Mouse (Mus musculus) lung, embryonic 14.5 days (tissue): Measurements from ENCODE around the gene Fasn. TPM values are rescaled to one million over a fixed set of nuclear protein-coding genes. Genes with fewer than 3 reads are reported as not detected.

Source experiments
- ATAC-seq: fragments of 200-750 bp; cut with Nextera tagmentation; 2 replicates; pipeline ENCODE4 v1.8.0; 2017; ENCODE audit warnings: mild to moderate bottlenecking, moderate TSS enrichment, moderate library complexity; ENCODE audit not compliant: insufficient read depth
- DNase-seq: peaks from one replicate; pipeline ENCODE4 v3.0.0-alpha.2; 2015
- H3K27ac ChIP-seq: fragments of 300-500 bp; sonication (generic); 2 replicates; pipeline ENCODE4 v1.5.1; 2014; ENCODE audit warnings: low read depth, mild to moderate bottlenecking, moderate library complexity
- H3K27me3 ChIP-seq: fragments of 300-500 bp; sonication (generic); 2 replicates; pipeline ENCODE4 v1.6.1; 2014; ENCODE audit warnings: low read length, control low read depth; ENCODE audit not compliant: insufficient read depth
- H3K36me3 ChIP-seq: fragments of 300-500 bp; sonication (generic); 2 replicates; pipeline ENCODE4 v1.6.1; 2014; ENCODE audit warnings: control low read depth; ENCODE audit not compliant: insufficient read depth
- H3K4me1 ChIP-seq: fragments of 300-500 bp; sonication (generic); 2 replicates; pipeline ENCODE4 v1.6.1; 2014; ENCODE audit warnings: antibody characterized with exemption, control low read depth; ENCODE audit not compliant: insufficient read depth
- H3K4me2 ChIP-seq: fragments of 300-500 bp; sonication (generic); 2 replicates; pipeline ENCODE4 v1.6.1; 2014; ENCODE audit warnings: mild to moderate bottlenecking
- H3K4me3 ChIP-seq: fragments of 300-500 bp; sonication (generic); 2 replicates; pipeline ENCODE4 v1.5.1; 2014; ENCODE audit warnings: low read depth, low read length
- H3K9ac ChIP-seq: fragments of 300-500 bp; sonication (generic); 2 replicates; pipeline ENCODE4 v1.6.1; 2014
- H3K9me3 ChIP-seq: fragments of 300-500 bp; sonication (generic); 2 replicates; pipeline ENCODE4 v1.6.1; 2016; ENCODE audit warnings: low read depth, low read length, control low read depth
- CTCF ChIP-seq: IDR thresholded peaks from 2 replicates; pipeline ENCODE4 v1.5.1; 2016; ENCODE audit warnings: antibody characterized with exemption, low read depth
- WGBS: fragments of 180-500 bp; shearing (Covaris S2); extraction: QIAGEN DNeasy Blood & Tissue Kit; methylation state at CpG from one replicate; pipeline ENCODE4 v1.1.7; 2014; 5-methylcytosine and 5-hydroxymethylcytosine counted together
- polyA plus RNA-seq: library from polyadenylated mRNA; unstranded; fragments of >200 nt; fragmentation: Nextera tagmentation; extraction: Ambion mirVana; gene quantifications from 2 replicates; pipeline ENCODE4 v1.2.1, GENCODE M21; 2014

The Fasn gene
- polyA plus RNA-seq, 1 experiment from 2014 or later = 95.5 TPM

- peak; percentile 65 for DNase-seq
- H3K9me3 ChIP-seq = no peaks in the 10 kb centered on the region
- H3K4me1 ChIP-seq = peaks cover 13% of the 10 kb centered on the region; the same call in 1 of the 2 replicates
- H3K27ac ChIP-seq = peak overlapping the region; percentile 84
- no peak overlapping the region for H3K4me3 ChIP-seq
- peak; percentile 39; the same call in 1 of the 2 replicates for ATAC-seq
- H3K36me3 ChIP-seq = peaks cover 2% of the 10 kb centered on the region; the same call in 1 of the 2 replicates
- TF ChIP-seq CTCF = no peak
- H3K4me2 ChIP-seq = 0 out of 2 replicates have a peak overlapping the region, but pooled peaks have one; percentile 4
- H3K27me3 ChIP-seq = no peaks in the 10 kb centered on the region
- 91% methylated on average over 4 of the region's 4 CpGs for WGBS
- H3K9ac ChIP-seq = no peak overlapping the region
Measured at GRCm38 (mm10) chr11:120853158-120853557, 28.8 kb upstream of the Fasn start.

GRCm38 (mm10) chr11:120852083-120852935 is 28.0 kb upstream of the Fasn start:
- Histone ChIP-seq H3K4me2 (no peak overlapping the region), H3K27me3 (no peaks in the 10 kb centered on the region), H3K9me3 (no peaks in the 10 kb centered on the region), H3K4me1 (peaks cover 13% of the 10 kb centered on the region; the same call in 1 of the 2 replicates), H3K27ac (peak overlapping the region; percentile 84), H3K9ac (no peak overlapping the region), H3K36me3 (no peaks in the 10 kb centered on the region), H3K4me3 (no peak overlapping the region)
- 47% methylated on average over 11 of the region's 11 CpGs for WGBS
- no peak for TF ChIP-seq CTCF
- DNase-seq (peak; percentile 48), ATAC-seq (no peak)

GRCm38 (mm10) chr11:120851582-120851981 is 27.2 kb upstream of the Fasn start:
- no peak for DNase-seq
- no peak for TF ChIP-seq CTCF
- WGBS = 68% methylated on average over 2 of the region's 2 CpGs
- H3K9ac ChIP-seq = peak overlapping the region; percentile 1; the same call in 1 of the 2 replicates
- H3K27ac ChIP-seq = peak overlapping the region; percentile 34; the same call in 1 of the 2 replicates
- ATAC-seq = no peak
- H3K4me3 ChIP-seq = no peak overlapping the region
- H3K36me3 ChIP-seq = no peaks in the 10 kb centered on the region
- no peak overlapping the region for H3K4me2 ChIP-seq
- no peaks in the 10 kb centered on the region for H3K9me3 ChIP-seq
- peaks cover 13% of the 10 kb centered on the region; the same call in 1 of the 2 replicates for H3K4me1 ChIP-seq
- H3K27me3 ChIP-seq = no peaks in the 10 kb centered on the region

GRCm38 (mm10) chr11:120851132-120851531 is 26.8 kb upstream of the Fasn start:
- H3K36me3 ChIP-seq = no peaks in the 10 kb centered on the region
- H3K27ac ChIP-seq = peak overlapping the region; percentile 34; the same call in 1 of the 2 replicates
- H3K27me3 ChIP-seq = no peaks in the 10 kb centered on the region
- H3K9me3 ChIP-seq = no peaks in the 10 kb centered on the region
- ATAC-seq = no peak
- WGBS = 36% methylated on average over 1 of the region's 1 CpGs
- peak; percentile 7 for DNase-seq
- no peak overlapping the region for H3K4me2 ChIP-seq
- H3K4me3 ChIP-seq = no peak overlapping the region
- H3K9ac ChIP-seq = peak overlapping the region; percentile 1; the same call in 1 of the 2 replicates
- no peak for TF ChIP-seq CTCF
- H3K4me1 ChIP-seq = peaks cover 13% of the 10 kb centered on the region; the same call in 1 of the 2 replicates

DNA sequence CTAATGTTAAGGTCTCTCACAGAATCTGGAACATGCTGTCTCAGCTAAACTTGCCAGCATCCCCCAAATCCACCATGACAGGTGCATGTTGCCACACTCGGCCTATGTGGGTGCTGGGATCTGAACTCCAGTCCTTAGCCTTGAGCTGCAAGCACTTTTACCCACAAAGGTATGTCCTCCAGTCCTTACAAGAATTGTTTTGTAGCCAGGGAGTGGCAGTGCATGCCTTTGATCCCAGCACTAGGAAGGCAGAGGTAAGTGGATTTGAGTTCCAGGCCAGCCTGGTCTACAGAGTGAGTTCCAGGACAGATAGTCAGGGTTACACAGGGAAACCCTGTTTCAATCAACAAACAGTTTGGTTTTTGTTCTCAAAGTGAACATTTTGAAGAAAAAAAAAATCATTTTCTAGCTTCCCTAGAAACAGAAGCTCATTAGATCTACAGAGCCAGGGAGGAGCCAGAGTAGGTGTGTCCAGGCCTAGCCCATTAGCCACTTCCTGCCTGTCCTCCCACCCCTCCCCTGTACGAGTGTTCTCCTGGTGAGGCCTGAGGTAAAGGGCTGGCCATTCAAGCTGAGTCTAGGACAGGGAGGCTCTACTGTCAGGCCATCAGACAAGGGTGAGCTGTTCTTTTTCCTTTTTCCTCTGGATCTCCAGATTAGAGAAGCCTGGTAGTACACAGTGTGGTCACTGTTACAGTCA is 26.1 kb upstream of the Fasn start:
- no peak for TF ChIP-seq CTCF
- ATAC-seq = no peak
- Histone ChIP-seq H3K27ac (no peak overlapping the region), H3K4me3 (no peak overlapping the region), H3K4me1 (peaks cover 13% of the 10 kb centered on the region; the same call in 1 of the 2 replicates), H3K4me2 (no peak overlapping the region), H3K36me3 (no peaks in the 10 kb centered on the region), H3K9me3 (no peaks in the 10 kb centered on the region), H3K9ac (no peak overlapping the region), H3K27me3 (no peaks in the 10 kb centered on the region)
- 46% methylated on average over 2 of the region's 2 CpGs for WGBS
- no peak for DNase-seq

DNA sequence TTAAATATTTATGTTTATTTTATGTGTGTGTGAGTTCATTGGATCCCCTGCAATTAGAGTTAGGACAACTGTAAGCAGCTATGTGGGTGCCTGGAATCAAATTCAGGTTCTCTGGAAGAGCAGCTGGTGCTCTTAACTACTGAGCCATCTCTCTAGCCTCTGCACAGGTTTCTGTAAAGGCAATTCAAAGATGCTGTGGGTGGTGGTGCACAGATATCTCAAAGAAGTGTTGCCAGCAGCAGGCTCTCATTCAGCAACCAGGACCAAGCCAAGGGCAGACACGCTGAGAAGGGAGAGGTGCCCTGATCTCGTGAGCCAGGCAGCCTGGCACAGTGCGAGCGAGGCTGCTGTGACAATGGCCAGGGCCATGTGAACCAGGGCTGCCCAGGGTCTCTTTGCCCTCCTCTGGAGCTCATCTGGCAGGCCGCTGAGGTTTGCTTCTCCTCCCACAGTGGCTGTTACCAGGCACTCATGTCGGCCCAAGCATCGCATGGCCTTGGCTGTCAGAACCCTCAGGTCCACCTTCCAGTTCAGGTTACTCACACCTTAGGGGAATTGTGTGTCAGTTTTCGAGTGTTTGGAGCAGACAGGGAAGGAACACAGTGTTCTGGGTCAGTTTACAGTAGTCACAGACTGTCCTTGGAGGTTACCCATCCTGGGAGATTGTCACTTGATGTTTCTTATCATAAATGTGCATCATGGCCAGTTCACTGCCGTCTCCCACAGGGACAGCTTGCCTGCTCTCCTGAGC is 22.6 kb upstream of the Fasn start:
- DNase-seq (no peak), ATAC-seq (no peak)
- no peak for TF ChIP-seq CTCF
- Histone ChIP-seq H3K27ac (no peak overlapping the region), H3K36me3 (no peaks in the 10 kb centered on the region), H3K9me3 (no peaks in the 10 kb centered on the region), H3K9ac (no peak overlapping the region), H3K4me2 (no peak overlapping the region), H3K4me3 (no peak overlapping the region), H3K4me1 (no peaks in the 10 kb centered on the region), H3K27me3 (no peaks in the 10 kb centered on the region)
- 84% methylated on average over 9 of the region's 9 CpGs for WGBS
